Mouse (Mus musculus) thymus, adult 2 months (tissue): Measurements from ENCODE around the gene Kcnk13. TPM values are rescaled to one million over a fixed set of nuclear protein-coding genes. Genes with fewer than 3 reads are reported as not detected.

Experiments used
- DNase-seq: peaks from one replicate; pipeline ENCODE4 v3.0.0; 2021
- H3K27ac ChIP-seq: fragments of 200-500 bp; 2 replicates; pipeline ENCODE4 v1.5.1; 2012; ENCODE audit warnings: low read length, control low read depth; ENCODE audit not compliant: control insufficient read depth, insufficient read depth
- H3K27me3 ChIP-seq: fragments of 200-500 bp; 2 replicates; pipeline ENCODE4 v1.6.1; 2012; ENCODE audit warnings: mild to moderate bottlenecking, low read length, moderate library complexity, mixed read lengths; ENCODE audit not compliant: control insufficient read depth, insufficient read depth
- H3K36me3 ChIP-seq: fragments of 200-500 bp; 2 replicates; pipeline ENCODE4 v1.6.1; 2012; ENCODE audit warnings: mild to moderate bottlenecking, low read length, moderate library complexity; ENCODE audit not compliant: control insufficient read depth, insufficient read depth
- H3K4me1 ChIP-seq: fragments of 200-500 bp; replicated peaks from 2 replicates; pipeline ENCODE4 v1.6.1; 2012; ENCODE audit warnings: low read length; ENCODE audit not compliant: control insufficient read depth, insufficient read depth
- H3K4me3 ChIP-seq: fragments of 200-500 bp; 2 replicates; pipeline ENCODE4 v1.5.1; 2012; ENCODE audit warnings: mild to moderate bottlenecking, low read length, control low read depth, moderate library complexity; ENCODE audit not compliant: control insufficient read depth, insufficient read depth
- CTCF ChIP-seq: fragments of 200-500 bp; IDR thresholded peaks from 2 replicates; pipeline ENCODE4 v1.5.1; 2012; ENCODE audit warnings: mild to moderate bottlenecking, control low read depth, low read length, moderate library complexity, borderline replicate concordance; ENCODE audit not compliant: control insufficient read depth, poor library complexity, insufficient read depth; ENCODE audit errors: extremely low read depth
- POLR2A ChIP-seq: fragments of 200-500 bp; IDR thresholded peaks from 2 replicates; pipeline ENCODE4 v1.6.1; 2012; ENCODE audit warnings: mild to moderate bottlenecking, low read length, control low read depth, moderate library complexity; ENCODE audit not compliant: control insufficient read depth, poor library complexity, insufficient read depth; ENCODE audit errors: extremely low read depth
- WGBS: fragments of 180-500 bp; shearing (Covaris S2); methylation state at CpG from one replicate; pipeline ENCODE4 v1.1.7; 2018; 5-methylcytosine and 5-hydroxymethylcytosine counted together
- polyA plus RNA-seq: library from polyadenylated mRNA; depleted of rRNA; stranded (reverse); fragments of >200 nt; gene quantifications from 2 replicates; pipeline ENCODE4 v1.2.3, GENCODE M21; 2012

The Kcnk13 gene
- polyA plus RNA-seq, 1 experiment, result 0.90 TPM

DNA sequence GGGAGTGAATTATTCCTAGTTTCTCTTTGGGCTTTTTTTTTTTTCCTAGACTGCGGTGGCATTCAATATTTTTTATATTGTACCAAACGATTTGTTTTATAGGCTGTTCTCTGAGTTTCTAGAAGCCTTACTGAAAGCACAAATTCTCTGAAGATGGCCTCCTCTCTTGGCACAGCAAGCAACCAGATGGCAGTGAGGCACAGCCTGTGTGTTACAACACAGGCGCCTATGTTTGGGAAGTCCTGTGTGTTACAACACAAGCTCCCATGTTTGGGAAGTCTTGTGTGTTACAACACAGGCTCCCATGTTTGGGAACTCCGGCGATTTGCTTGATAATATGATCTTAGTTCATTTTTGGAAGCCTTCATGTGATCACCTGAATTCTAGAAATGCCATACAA, 31.7 kb downstream of the Kcnk13 start:
- Histone ChIP-seq H3K27me3 (no peaks in the 10 kb centered on the region), H3K36me3 (no peaks in the 10 kb centered on the region), H3K4me1 (no peaks in the 10 kb centered on the region), H3K27ac (no peak overlapping the region), H3K4me3 (no peak overlapping the region)
- WGBS, result 93% methylated on average over 5 of the region's 5 CpGs
- TF ChIP-seq CTCF (no peak), POLR2A (no peak)
- no peak for DNase-seq

DNA sequence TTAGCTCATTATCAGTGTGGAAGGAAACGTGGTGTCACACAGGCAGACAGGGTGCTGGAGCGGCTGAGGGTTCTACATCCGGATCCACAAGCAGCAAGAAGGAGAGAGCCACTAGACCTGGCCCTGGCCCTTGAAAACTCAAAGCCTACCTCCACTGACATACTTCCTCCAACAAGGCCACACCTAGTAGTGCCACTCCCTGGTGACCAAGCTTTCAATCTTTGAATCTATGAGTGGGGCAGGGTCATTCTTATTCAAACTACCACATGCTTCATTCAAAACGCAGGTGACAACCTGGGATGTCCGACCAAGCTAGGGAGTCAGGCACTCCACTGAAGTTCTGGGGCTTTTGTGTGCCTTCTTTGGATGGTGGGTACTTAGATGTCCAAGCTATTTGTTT, 35.4 kb downstream of the Kcnk13 start:
- Histone ChIP-seq H3K4me1 (no peaks in the 10 kb centered on the region), H3K27ac (no peak overlapping the region), H3K27me3 (no peaks in the 10 kb centered on the region), H3K36me3 (no peaks in the 10 kb centered on the region), H3K4me3 (no peak overlapping the region)
- no peak for DNase-seq
- 94% methylated on average over 5 of the region's 5 CpGs for WGBS
- TF ChIP-seq CTCF (no peak), POLR2A (no peak)

DNA sequence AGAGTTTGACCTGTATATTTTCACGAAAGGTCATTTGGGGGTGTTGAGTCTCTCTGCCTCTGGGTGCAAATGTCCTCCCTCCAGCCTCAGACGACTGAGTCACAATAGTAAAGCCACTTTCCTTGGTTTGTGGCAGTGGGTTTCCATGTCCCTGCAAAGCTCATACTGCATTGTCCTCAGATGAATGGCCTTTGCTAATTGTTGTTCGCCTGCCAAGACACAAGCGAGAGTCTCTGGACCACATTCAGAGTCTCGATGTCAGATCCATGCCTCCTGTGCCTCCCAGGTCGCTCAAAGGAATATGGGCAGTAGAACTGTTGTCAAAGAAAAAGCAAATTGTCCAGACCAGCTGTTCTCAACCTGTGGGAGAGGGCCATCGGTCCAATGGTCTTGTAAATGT, 36.1 kb downstream of the Kcnk13 start:
- no peaks in the 10 kb centered on the region for H3K36me3 ChIP-seq
- DNase-seq, result no peak
- WGBS, result 97% methylated on average over 7 of the region's 7 CpGs
- no peak overlapping the region for H3K27ac ChIP-seq
- H3K4me3 ChIP-seq, result no peak overlapping the region
- TF ChIP-seq CTCF (no peak), POLR2A (no peak)
- no peaks in the 10 kb centered on the region for H3K27me3 ChIP-seq
- H3K4me1 ChIP-seq, result no peaks in the 10 kb centered on the region

- Histone ChIP-seq H3K4me3 (no peak overlapping the region), H3K36me3 (no peaks in the 10 kb centered on the region), H3K27me3 (no peaks in the 10 kb centered on the region), H3K27ac (no peak overlapping the region), H3K4me1 (no peaks in the 10 kb centered on the region)
- 94% methylated on average over 3 of the region's 3 CpGs for WGBS
- TF ChIP-seq POLR2A, result no peak
- TF ChIP-seq CTCF, result no peak
- DNase-seq, result no peak
Observed at GRCm38 (mm10) chr12:100001246-100001645, 36.9 kb downstream of the Kcnk13 start.

DNA sequence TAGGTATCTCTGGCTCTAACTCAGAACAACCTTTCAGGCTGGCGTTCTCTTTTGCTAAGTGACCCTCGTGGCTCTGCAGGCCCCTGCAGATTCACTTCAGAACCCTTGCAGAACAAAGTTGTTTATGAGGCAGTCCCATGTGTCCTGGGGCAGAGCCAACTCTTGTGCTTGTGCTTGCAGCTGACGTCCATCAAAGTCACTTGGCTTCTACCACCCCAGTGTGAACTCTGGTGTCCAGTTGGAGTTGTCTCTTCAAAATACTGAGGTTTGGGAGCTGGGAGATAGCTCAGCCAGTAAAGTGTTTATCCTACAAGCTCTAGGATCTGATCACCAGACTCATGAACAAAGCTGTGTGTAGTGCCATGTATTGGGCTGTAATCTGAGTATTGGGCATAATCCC, 37.6 kb downstream of the Kcnk13 start:
- no peaks in the 10 kb centered on the region for H3K27me3 ChIP-seq
- no peaks in the 10 kb centered on the region for H3K4me1 ChIP-seq
- no peak overlapping the region for H3K27ac ChIP-seq
- DNase-seq, result no peak
- no peak overlapping the region for H3K4me3 ChIP-seq
- TF ChIP-seq POLR2A, result no peak
- TF ChIP-seq CTCF, result no peak
- 88% methylated on average over 3 of the region's 3 CpGs for WGBS
- H3K36me3 ChIP-seq, result no peaks in the 10 kb centered on the region

- Histone ChIP-seq H3K36me3 (no peaks in the 10 kb centered on the region), H3K4me3 (no peak overlapping the region), H3K27ac (no peak overlapping the region), H3K27me3 (no peaks in the 10 kb centered on the region), H3K4me1 (no peaks in the 10 kb centered on the region)
- TF ChIP-seq POLR2A (no peak), CTCF (no peak)
- WGBS, result 83% methylated on average over 8 of the region's 8 CpGs
- DNase-seq, result no peak
Observed at GRCm38 (mm10) chr12:100002914-100003587, 38.8 kb downstream of the Kcnk13 start.

- no peaks in the 10 kb centered on the region for H3K36me3 ChIP-seq
- TF ChIP-seq POLR2A (no peak), CTCF (no peak)
- WGBS, result 43% methylated on average over 5 of the region's 5 CpGs
- no peak for DNase-seq
- H3K27me3 ChIP-seq, result no peaks in the 10 kb centered on the region
- H3K4me3 ChIP-seq, result no peak overlapping the region
- no peak overlapping the region for H3K27ac ChIP-seq
- H3K4me1 ChIP-seq, result no peaks in the 10 kb centered on the region
Observed at GRCm38 (mm10) chr12:100005285-100005684, 41.0 kb downstream of the Kcnk13 start.
